Mouse (Mus musculus): ENCODE results near the gene Extl1.
"Not testable (repeated sequence)": the region's sequence is repeated elsewhere in the genome, so short reads cannot be mapped to it uniquely, and the experiment has no call there.

Gene Extl1

GRCm38 (mm10) chr4:134383750-134384149 lies at the start of gene Extl1:
Gene Extl1 (minus strand): TSS chr4:134383850.
- DNase-seq (ENCODE audit: low spot score) = not testable (repeated sequence)

DNA sequence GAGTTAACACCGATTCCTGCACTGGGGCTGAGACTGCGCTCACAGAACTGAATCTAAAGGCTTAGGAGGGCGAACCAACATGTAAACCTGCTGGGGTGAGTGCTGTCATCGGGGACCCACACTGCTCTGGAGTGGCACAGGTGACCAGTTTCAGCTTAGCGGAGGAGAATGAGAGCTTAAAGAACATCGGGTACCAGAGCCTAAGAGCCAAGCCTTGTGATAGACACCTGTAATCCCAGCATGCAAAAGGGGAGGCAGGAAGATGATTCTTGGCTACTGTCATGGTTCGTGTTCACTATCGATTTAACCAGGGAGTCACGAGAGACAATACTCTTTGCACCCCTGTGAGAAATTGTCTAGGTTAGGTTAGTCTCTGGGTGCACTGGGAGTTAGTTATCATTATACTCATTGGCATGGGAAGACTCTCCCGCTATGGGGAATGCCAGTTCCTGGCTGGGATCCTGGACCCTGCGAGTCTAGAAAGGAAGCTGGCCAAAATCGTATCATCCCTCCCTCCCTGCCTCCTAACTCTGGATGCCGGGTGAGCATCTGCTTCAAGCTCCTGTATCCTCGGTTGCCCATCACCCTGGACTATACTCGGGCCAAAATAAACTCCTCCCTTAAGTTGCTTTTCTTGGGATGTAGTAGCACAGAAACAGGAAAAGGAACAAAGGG lies 49.2 kb upstream of the Extl1 start:
- no peak for DNase-seq (ENCODE audit: low spot score)

DNA sequence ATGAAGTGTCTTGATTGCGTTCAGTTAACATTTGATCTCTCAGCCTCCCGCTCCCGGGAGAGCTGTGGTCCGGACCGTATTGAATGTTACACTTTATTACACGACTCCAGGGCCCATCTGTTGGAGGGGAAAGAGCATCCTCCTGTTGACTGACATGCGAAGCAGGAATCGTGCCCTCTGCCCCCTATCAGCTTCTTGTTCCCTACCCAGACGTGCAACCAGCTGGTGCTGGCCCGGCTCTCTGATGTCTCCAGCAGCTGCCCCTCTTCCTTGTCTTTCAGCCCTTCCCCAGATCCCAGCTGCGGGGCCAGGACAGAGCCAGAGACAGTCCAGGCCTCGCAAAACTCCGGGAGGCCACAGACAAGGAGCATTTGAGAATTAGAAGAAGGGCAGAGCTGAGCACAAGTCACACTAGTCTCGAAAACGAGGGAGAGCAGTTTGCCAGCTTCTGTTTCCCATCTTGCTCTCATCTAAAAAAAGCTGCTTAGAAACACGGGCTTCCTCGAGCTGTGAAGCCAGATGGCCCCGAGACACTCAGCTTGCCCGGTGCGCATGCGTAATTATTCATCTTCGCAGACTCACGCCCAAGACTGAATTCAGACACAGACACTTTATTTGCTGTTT lies 46.8 kb upstream of the Extl1 start:
- no peak for DNase-seq (ENCODE audit: low spot score)

GRCm38 (mm10) chr4:134425088-134425487 lies 41.4 kb upstream of the Extl1 start:
- DNase-seq (ENCODE audit: low spot score) = no peak

- no peak for DNase-seq (ENCODE audit: low spot score)
Observed at GRCm38 (mm10) chr4:134423949-134424348, 40.3 kb upstream of the Extl1 start.

DNA sequence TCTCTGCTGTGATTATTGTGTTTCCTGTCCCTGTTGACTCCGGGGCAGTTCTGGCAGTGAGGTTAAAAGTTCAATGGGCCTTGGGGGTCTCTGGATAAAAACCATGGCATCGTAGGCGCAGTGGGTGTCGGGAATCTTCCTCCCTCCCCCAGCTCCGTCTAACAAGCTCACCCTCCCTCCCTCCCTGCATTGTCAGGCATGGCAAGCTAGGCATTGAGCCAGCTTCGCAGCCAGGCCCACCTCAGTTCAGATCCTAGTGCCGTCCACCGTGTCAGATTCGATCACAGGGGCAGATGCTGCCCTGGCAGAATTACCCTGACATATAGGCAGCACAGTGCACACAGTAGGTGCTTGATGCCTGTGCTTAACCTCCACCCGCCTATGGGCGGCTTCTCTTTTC lies 38.3 kb upstream of the Extl1 start:
- no peak for DNase-seq (ENCODE audit: low spot score)

GRCm38 (mm10) chr4:134417111-134417510 lies 33.5 kb upstream of the Extl1 start:
- DNase-seq (ENCODE audit: low spot score) = no peak

DNA sequence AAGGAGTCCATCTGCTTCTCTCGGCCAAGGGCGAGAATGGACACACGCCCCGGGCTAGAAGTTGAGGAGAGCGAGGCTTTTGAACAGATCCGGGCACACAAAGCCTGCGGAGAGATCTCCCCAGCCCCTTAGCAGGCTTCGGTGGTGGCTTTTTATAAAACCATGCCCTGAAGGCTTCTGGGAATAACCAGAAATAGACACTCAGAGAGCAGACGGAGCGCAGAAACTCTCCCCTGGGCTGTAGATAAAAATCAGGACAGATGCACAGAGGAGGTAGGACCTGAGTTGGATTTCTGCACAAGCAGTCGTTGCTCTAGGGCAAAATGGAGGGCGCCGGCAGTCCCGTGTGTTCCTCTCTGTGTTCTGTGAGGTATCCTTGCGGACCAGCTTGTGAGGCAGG lies 33.0 kb upstream of the Extl1 start:
- no peak for DNase-seq (ENCODE audit: low spot score)

- DNase-seq (ENCODE audit: low spot score) = no peak
Observed at GRCm38 (mm10) chr4:134416177-134416576, 32.5 kb upstream of the Extl1 start.

DNA sequence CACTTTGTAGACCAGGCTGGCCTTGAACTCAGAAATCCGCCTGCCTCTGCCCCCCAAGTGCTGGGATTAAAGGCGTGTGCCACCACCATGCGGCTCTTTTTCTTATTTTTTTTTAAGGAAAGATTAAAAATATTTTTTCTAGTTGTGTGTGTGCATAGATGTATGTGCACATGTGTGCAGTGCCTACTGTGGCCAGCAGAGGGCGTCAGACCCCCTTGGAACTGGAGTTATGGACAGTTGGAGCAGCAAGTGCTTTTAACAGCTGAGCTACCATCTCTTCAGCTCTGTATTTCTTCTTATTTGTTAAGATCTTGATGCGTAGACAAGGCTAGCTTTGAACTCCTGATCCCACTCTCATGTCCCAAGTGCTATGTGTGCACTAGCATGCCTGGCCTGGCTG lies 25.6 kb upstream of the Extl1 start:
- DNase-seq (ENCODE audit: low spot score) = no peak

DNA sequence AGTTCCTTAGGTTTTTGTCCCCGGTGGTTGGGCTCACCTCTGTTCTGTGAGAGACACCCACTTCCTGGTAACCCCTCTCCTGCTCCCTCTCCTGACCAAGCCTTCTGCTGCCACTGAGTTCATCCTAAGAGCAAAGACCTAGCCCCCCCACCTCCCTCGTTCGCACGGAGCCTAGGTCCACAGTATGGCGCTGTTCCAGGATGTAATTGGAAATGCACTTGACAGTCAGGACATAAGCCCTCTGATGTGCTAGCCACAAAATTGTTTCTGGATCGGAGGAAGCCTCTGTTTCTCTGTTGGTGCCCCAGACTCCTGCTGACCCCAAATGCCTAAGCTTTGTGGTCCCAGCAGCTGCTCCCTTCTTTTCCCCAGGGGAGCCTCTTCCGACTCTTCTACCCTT lies 20.1 kb upstream of the Extl1 start:
- no peak for DNase-seq (ENCODE audit: low spot score)

GRCm38 (mm10) chr4:134402571-134403262 lies 19.1 kb upstream of the Extl1 start:
- DNase-seq (ENCODE audit: low spot score) = peak; percentile 31

- DNase-seq (ENCODE audit: low spot score) = no peak
Observed at GRCm38 (mm10) chr4:134401856-134402570, 18.4 kb upstream of the Extl1 start.

DNA sequence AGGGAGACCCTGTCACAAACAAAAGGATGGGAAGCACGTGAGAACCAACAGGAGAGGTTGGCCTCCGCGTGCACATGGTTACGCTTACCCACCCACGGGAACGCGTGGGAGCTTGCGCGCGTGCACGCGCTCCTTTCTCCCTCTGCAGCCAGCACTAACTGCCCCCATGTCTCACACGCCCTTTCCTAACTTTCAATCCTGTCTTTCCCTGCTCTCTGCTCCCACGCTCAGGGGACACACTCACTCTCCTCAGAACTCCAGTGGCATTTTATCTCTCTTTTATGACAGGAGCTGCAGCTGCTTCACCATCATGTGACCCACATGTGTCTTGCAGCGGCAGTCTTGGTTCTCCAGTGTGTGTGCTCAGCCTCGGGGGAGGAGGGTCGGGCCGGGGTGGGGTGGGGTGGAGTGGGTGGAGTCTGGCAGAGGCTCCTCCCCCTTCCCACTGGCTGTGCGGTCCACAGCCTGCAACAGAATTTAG lies 17.6 kb upstream of the Extl1 start:
- DNase-seq (ENCODE audit: low spot score) = no peak

DNA sequence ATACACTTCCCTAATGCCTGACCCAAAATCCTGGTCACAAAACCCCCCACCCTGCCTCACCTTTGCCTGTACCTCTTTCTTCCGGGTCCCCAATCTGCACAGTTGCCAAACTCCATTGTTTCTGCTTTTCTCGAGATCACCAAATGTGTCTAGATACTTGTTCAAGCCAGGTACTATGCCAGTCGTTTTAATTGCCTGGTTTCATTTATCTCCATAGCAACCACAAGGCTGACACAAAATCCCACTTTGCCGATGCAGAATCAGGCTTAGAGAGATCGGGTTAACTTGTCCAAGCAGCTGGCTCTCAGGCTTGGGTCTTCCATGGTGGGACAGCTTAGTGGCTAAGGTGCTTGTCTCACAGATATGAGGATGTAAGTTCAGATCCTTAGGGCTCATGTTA lies 16.6 kb upstream of the Extl1 start:
- no peak for DNase-seq (ENCODE audit: low spot score)

- no peak for DNase-seq (ENCODE audit: low spot score)
Observed at GRCm38 (mm10) chr4:134397732-134398131, 14.1 kb upstream of the Extl1 start.

DNA sequence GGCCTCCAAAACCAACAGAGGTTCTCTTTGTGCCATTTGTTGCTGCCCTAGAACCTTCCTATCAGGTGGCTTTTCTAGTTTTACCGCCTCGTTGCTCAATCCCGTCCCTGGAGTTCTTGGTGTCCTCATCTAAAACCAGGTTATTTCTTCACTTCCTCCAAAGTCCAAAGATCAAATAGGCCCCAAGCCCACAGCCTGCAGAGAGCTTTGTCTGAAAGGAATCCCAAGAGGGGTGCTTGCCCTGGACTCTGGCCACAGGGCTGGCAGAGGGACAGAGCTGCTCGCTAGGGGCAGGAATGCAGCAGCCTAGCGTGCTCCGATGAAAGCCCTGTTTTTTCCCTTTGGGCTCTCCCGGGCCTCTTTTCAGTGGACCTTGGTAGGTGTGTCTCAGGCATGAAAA lies 13.5 kb upstream of the Extl1 start:
- DNase-seq (ENCODE audit: low spot score) = peak; percentile 55

GRCm38 (mm10) chr4:134395977-134396825 lies 12.6 kb upstream of the Extl1 start, which contains the start of gene Pafah2:
Gene Pafah2 (plus strand): TSS chr4:134396320.
- peak; percentile 97 for DNase-seq (ENCODE audit: low spot score)

GRCm38 (mm10) chr4:134395142-134395541 lies 11.5 kb upstream of the Extl1 start:
- DNase-seq (ENCODE audit: low spot score) = no peak

DNA sequence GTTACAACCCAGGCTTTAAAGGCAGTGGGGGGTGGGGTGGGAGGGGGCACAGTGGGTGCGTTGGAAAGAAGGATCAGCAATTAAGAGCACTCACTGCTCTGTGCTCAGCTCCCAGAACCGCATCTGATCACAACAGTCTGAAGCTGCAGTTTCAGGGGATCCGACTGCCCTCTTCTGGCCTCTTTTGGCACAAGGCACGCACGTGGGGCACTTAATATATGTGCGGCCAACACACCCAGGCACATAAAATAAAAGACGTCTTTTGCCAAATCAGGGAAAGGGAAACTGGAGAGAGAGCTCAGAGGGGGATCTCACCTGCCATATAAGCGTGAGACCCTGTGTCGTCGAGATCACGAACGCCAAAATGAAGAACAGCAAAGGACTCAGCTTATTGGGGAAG lies 9.4 kb upstream of the Extl1 start:
- no peak for DNase-seq (ENCODE audit: low spot score)

DNA sequence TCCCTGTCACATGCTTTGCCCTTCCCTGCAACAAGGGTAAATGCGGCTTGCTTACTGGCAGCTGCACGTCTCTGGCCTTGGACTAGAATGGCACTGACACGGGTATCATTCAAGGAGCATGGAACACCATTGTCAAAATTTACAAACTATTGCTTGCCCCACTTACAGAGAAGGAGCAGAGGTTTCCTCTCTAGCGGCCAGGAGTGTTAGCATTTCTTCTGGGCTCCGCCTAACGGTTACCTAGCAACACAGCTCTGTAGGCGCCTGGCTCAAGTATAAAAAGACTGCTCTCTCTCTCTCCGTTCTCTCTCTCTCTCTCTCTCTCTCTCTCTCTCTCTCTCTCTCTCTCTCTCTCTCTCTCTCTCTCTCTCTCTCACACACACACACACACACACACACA lies 8.9 kb upstream of the Extl1 start:
- no peak for DNase-seq (ENCODE audit: low spot score)

GRCm38 (mm10) chr4:134391636-134392035 lies 8.0 kb upstream of the Extl1 start:
- DNase-seq (ENCODE audit: low spot score) = no peak
